8 mouse cellular contexts compared by ENCODE assay signal in genomic region chr8:8488695-8489571, GRCm38 (mm10).
DNase-seq lines count a peak whose midpoint lies in the region; ATAC-seq lines count a peak whose summit lies in the region.

No protein-coding gene starts in this region.

- 4% methylated on average over 26 of the region's 26 CpGs for WGBS in forebrain, embryonic 13.5 days
- WGBS in midbrain, embryonic 12.5 days, result 2% methylated on average over 26 of the region's 26 CpGs

- peaks cover 6% of the 10 kb centered on the region; the same call in 1 of the 2 replicates for H3K27me3 ChIP-seq in forebrain, embryonic 13.5 days
- peaks cover 67% of the 10 kb centered on the region for H3K27me3 ChIP-seq in midbrain, embryonic 12.5 days

- DNase-seq in adrenal gland, adult (ENCODE audit: inconsistent age in 2 of 2, low spot score in 1 of 2), result peak; percentile 32 to 66
- no peak for DNase-seq in adrenal gland, adult 18-20 months (ENCODE audit: low spot score in 2 of 2)
- peak; percentile 5 for DNase-seq in c-Kit-positive CD71-positive TER-119-positive erythroid progenitor cells, embryonic 14.5 days (ENCODE audit: low spot score)
- DNase-seq in heart, postnatal 4 days, result peak; percentile 64
- DNase-seq in left cerebral cortex, postnatal 25 days (ENCODE audit: low spot score in 2 of 2), result peak; percentile 28 to 40
- DNase-seq in urinary bladder, postnatal 36 days (ENCODE audit: low spot score in 2 of 2), result peak; percentile 26 to 42

- H3K4me1 ChIP-seq in forebrain, embryonic 13.5 days, result peaks cover 53% of the 10 kb centered on the region
- peaks cover 46% of the 10 kb centered on the region for H3K4me1 ChIP-seq in midbrain, embryonic 12.5 days

- intact Hi-C loops in left cerebral cortex, postnatal 25 days (cut with DNase I), result no loop called here

- H3K4me2 ChIP-seq in forebrain, embryonic 13.5 days, result peak overlapping the region; percentile 49
- peak overlapping the region; percentile 48 for H3K4me2 ChIP-seq in midbrain, embryonic 12.5 days (replicated peaks)

- peak; percentile 58 for ATAC-seq in forebrain, embryonic 13.5 days
- ATAC-seq in midbrain, embryonic 12.5 days (ENCODE audit: low FRiP score, low read depth), result peak; percentile 57

- H3K27ac ChIP-seq in forebrain, embryonic 13.5 days, result peak overlapping the region; percentile 76
- H3K27ac ChIP-seq in midbrain, embryonic 12.5 days (replicated peaks), result peak overlapping the region; percentile 72

- H3K36me3 ChIP-seq in forebrain, embryonic 13.5 days (ENCODE audit: poor library complexity, severe bottlenecking), result no peaks in the 10 kb centered on the region
- H3K36me3 ChIP-seq in midbrain, embryonic 12.5 days, result no peaks in the 10 kb centered on the region

- H3K9me3 ChIP-seq in forebrain, embryonic 13.5 days (replicated peaks), result no peaks in the 10 kb centered on the region
- no peaks in the 10 kb centered on the region for H3K9me3 ChIP-seq in midbrain, embryonic 12.5 days

- H3K9ac ChIP-seq in forebrain, embryonic 13.5 days, result peak overlapping the region; percentile 45
- H3K9ac ChIP-seq in midbrain, embryonic 12.5 days (replicated peaks), result peak overlapping the region; percentile 21; the same call in 1 of the 2 replicates

- H3K4me3 ChIP-seq in forebrain, embryonic 13.5 days, result peak overlapping the region; percentile 6; the same call in 1 of the 2 replicates
- H3K4me3 ChIP-seq in midbrain, embryonic 12.5 days, result peak overlapping the region; percentile 18

Comparison
In these comparisons a context has a peak if more than half of its experiments do, and no peak if none do; other contexts are left out.
1. DNase-seq: peak in adrenal gland, adult (2 of 2), c-Kit-positive CD71-positive TER-119-positive erythroid progenitor cells, embryonic 14.5 days (single experiment), heart, postnatal 4 days (single experiment), left cerebral cortex, postnatal 25 days (2 of 2) and urinary bladder, postnatal 36 days (2 of 2); none in adrenal gland, adult 18-20 months (0 of 2).